Comparison of ENCODE assay signal across 9 mouse cellular contexts in genomic region chr7:96909856-96910255, GRCm38 (mm10). TPM values are rescaled to one million over a fixed set of nuclear protein-coding genes. Genes with fewer than 3 reads are reported as not detected.
A peak's percentile ranks its signal among the peaks of the same experiment; 100 is the strongest.
DNase-seq lines count a peak whose midpoint lies in the region.
"Had no signal": no experiment of that assay in that cellular context is flagged by ENCODE, and none has a peak within 500 bp of the region (broad histone marks: within the 10 kb centered on the region; RNA-seq: fewer than 3 reads in every experiment).

No protein-coding gene starts in this region.

- DNase-seq in kidney, postnatal 10 days = peak; percentile 55
- no peak for DNase-seq in kidney, adult 11 months
- DNase-seq in 416B (ENCODE audit: low read depth) = peak; percentile 2
- DNase-seq in adrenal gland, adult 18-20 months (ENCODE audit: low spot score in 2 of 2) = peak; percentile 52 to 69
- DNase-seq in kidney, postnatal 25 days = peak; percentile 44 to 57
- no peak for DNase-seq in left cerebral cortex, adult 11 months (ENCODE audit: low spot score)
- no peak for DNase-seq in gastrocnemius, postnatal 25 days
- DNase-seq: gastrocnemius, adult 2 months; thymus, postnatal 14 days had no signal

RNA-seq across cellular contexts. Expression of gene Nars2, which starts 41.4 kb away (rescaled TPM):
- total RNA-seq in adrenal gland, adult 18-20 months (2021) = 10 to 100 TPM; 14.8 to 21.0 TPM
- total RNA-seq in gastrocnemius, postnatal 25 days (2021) = 1 to 10 TPM; 5.5 to 6.6 TPM

Comparison
In these comparisons a context has a peak if more than half of its experiments do, and no peak if none do; other contexts are left out.
1. DNase-seq: peak in kidney, postnatal 10 days (single experiment), 416B (single experiment), adrenal gland, adult 18-20 months (2 of 2) and kidney, postnatal 25 days (2 of 2); none in kidney, adult 11 months (single experiment), left cerebral cortex, adult 11 months (single experiment) and gastrocnemius, postnatal 25 days (single experiment).